Mouse (Mus musculus): ENCODE data around the gene Phex.

Phex gene

DNA sequence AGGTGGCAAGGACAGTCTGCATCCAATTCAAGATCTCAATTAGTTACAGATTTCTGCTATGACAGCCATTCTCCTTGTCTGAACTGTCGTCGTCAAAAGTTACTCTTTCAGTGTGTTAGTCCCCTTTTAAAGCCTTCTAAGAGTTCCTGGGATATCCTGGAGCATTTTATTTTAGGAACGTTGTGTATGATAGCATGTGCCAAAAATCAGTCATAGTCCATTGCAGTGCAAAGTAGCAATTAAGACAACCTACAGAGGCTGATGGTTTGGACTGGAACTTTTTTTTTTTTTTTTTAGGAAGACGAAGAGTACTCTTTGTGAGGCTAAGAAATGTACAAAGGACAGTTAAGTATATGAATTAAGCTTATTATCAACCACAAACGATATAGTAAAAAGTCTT, at the start of gene Phex:
Gene Phex, minus strand, starts transcription at position 101 of the 400 bp plus-strand sequence.
- DNase-seq (ENCODE audit: low read depth, low spot score) = no peak

DNA sequence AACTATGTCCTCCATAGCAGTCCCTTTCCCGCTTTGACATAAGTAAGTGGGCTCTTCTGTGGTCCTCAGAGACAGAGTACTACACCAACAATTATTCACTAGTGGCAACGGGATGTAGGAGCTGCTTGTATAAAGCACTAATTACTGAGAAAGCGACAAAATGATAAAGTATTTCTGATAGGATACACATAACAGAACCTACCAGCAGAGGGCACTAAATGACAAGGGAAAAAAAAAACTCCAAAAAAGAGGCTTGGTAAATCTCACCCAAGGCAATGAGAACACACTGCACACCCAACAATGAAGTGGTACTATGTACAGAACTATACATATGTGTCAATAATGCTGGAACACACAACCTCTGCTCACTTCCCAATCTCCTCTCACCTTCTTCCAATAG, 47.6 kb upstream of the Phex start:
- DNase-seq (ENCODE audit: low read depth, low spot score) = peak; percentile 21

DNA sequence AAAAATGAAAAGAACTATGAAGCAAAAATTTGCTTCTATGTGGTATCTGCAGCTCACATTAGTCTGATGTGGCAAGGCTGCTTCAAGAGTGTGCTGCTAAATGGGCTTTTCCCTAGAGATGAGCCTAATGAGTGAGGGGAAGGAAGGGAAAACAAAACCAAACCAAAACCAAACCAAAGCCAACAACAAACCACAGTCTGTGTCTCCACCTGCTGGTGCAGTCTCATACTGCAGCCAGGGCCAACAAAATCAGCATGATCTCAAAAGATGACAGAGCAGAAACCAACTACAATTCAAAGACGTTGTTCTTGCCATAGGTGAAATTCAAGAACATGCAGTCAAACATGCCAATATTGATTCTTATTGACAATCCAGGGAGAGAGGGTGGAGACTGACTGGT, 39.3 kb upstream of the Phex start:
- DNase-seq (ENCODE audit: low read depth, low spot score) = peak; percentile 45

DNA sequence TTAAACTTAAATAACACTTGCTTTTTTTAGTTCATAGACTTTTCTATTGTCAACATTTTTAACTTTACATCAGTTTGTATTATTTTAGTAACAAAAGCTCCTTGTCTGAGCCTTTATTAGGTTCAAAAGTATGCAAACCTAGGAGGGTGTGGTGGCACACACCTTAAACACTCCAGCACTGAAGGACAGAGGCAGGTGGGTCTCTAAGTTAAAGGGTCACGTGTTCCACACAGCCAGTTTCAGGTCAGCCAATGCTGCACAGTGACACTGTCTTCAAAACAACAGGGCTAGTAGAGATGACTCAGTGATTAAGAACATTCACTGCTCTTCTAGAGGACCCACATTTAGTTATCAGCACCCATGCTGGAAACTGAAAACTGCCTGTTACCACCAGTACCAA, 33.9 kb upstream of the Phex start:
- DNase-seq (ENCODE audit: low read depth, low spot score) = no peak

DNA sequence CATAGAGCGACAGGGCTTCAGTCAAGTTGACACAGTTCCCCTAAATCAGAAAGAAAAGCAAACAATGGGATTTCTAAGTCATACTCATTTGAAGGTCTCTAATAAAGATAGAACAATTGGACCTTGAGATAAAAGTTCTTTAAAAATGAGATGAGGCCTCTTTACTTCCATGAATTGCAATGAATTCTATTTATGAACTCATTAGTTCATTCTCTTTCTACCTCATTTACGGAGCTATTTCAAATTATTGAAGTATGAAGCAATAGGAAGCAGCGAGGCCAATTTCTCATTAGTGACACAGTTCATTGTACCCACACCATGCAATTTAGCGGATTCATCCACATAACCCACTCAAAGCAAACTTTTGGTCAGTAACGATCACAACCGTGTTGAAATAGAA, 32.3 kb upstream of the Phex start:
- DNase-seq (ENCODE audit: low read depth, low spot score) = no peak

DNA sequence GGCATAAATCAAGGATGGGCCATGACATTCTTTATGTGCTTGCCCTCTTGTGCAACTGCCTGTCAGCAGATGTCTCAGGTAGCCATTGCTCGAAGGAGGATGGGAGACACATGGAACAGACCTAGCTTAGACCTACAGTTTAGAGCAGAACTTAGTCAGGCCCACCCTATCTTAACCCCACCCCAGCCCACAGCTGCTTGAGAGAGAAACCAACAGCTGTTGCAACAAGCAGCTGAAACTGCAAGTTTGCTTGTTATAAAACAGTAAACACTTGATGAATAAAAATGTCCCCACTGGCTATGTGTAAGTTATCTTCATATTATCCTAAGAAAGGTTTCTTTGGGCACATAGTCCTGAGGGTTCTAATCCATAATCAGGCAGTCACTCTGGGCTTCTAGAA, 19.7 kb upstream of the Phex start:
- no peak for DNase-seq (ENCODE audit: low read depth, low spot score)

DNA sequence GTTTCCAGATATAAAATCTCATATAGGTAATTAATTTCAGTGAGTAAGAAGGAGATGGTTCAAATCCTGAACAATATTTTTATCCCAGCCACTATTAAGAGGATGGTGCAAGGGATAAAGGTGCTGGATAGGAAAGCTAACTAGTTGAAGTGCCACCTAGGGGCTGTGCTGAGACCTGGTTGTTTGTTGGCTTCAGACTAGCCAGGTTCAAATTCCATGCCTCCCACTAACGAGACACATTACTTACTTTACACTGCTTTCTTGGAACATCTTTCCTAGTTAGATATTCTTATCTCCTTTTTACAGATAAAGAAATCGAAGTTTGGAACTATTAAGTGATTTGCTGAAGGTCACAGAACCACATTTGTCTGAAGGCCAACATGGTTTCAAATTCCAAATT, 4.3 kb upstream of the Phex start:
- no peak for DNase-seq (ENCODE audit: low read depth, low spot score)

DNA sequence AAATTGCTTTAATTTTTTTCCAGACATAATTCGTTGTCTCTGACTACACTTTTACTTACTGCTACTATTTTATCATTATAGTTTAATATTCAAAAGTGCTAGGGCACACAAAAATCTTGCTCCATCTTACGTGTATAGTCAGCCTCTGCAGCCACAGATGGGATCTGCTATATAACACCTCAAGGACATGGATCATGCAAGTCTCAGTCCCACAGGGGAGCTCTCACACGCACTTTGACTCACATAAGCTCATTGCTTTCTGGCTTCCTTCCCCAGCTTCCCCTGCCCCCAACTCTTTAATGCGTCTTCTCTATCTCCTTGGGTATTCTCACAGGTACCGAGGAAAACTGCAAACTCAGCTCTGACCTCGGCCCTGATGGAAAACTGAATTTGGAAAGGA, 10.2 kb downstream of the Phex start:
- no peak for DNase-seq (ENCODE audit: low read depth, low spot score)

DNA sequence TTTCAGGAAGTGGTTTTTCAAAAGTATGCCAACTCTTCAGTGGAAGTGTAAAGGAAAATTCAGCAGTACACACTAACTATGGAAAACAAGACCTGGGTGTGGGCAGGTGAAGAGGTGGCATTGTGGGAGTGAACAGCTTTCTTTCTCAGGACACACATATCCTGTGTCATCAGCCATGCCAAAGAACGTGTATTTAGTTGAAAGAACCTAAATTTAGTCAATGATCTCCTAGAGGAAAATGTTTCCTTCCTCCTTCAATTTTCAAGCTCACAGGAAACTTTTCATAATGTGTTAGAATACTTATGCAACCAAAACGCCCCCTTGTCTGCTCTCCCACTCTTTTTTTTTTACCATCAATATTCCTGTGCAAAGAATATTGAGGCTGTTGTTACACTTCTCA, 23.9 kb downstream of the Phex start:
- DNase-seq (ENCODE audit: low read depth, low spot score) = no peak

DNA sequence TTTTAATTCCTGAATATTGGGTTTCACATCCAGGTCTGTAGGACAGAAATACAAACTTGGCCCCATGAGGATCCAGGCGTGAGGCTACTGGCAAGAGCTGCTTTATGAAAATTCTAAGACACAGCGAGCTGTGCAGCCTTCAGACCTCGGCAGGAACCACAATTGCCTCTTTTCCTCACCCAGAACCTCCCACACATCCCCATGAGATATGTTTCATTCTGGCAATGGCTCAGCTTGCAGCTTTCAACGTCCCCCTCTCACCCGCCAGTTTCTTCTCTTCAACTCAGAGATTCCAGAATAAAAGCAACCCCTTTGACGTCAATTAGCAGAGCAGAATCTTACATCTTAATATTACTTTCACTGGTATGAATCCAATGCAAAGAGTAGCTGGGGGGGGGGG, 25.0 kb downstream of the Phex start:
- no peak for DNase-seq (ENCODE audit: low read depth, low spot score)

DNA sequence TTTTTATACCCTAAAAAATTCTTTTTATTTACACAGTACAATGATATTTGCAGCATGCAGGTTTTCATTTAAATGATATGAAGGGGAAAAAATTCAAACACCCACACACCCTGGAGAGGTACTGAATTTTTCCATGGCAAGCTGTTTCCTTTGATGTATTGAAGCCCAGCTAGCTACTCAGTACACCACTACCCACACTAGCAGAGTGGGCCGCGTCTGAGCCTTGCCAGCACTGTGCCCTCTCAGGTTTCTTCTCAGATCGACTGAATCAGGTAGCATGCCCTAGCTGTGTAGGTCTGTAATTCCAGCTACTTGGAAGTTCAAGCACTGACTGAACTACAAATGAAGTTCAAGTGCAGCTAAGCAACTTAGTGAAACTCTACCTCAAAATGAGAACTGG, 26.7 kb downstream of the Phex start:
- DNase-seq (ENCODE audit: low read depth, low spot score) = peak; percentile 9

DNA sequence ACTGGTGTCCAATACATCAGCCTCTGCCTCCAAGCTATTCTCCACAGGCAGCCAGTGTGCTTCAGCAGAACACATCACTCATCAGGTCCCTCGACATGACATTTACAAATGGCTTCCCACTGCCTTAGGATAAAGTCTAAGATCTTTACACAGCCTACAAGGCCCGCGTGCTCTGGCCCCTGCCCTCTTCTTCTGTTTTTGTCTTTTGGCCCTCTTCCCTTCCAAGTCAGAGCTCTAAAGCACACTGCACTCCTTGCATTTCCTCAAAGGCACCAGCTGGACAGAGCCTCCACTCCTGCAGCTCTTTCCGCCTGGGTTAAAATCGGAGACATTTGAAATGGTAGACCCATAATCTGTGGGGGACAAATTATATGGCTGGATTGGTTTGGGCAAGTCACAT, 28.1 kb downstream of the Phex start:
- DNase-seq (ENCODE audit: low read depth, low spot score) = no peak

DNA sequence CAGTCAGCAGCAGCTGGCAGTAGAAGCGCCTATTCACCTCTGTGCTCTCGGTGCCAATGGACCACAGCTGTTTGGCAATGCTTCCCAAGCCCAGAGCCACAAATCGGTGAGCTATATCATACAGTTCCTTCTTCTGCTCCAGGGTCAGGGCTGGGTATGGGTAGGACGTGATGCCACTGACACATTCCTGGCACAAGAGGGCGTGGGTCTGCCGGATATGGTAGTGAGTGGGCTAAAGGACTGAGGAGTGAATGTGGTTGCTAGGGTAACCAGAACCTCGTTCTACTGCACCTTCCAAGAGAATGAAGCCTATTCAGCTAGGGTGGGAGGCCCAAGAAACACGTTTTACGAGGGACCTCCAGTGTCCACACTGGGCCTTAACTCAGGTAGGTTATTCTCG, 36.3 kb downstream of the Phex start:
- DNase-seq (ENCODE audit: low read depth, low spot score) = no peak

DNA sequence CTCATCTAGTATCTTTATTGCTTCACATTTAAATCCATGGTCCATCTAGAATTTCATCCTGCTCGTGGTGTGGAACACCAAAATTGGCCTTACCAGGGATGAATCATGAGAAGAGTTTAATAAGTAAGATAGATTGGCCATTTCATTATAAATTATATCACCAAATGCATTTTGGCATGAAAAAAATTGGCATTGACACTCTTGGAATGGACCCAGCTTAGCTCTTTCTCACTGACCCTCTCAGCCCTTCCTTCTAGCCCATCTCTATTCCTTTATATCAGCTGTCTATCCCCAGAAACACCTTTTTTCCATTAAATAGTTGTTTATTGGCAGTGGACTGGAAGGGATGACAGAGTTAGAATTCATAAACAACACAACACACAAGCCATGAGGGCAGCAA, 37.7 kb downstream of the Phex start:
- no peak for DNase-seq (ENCODE audit: low read depth, low spot score)

DNA sequence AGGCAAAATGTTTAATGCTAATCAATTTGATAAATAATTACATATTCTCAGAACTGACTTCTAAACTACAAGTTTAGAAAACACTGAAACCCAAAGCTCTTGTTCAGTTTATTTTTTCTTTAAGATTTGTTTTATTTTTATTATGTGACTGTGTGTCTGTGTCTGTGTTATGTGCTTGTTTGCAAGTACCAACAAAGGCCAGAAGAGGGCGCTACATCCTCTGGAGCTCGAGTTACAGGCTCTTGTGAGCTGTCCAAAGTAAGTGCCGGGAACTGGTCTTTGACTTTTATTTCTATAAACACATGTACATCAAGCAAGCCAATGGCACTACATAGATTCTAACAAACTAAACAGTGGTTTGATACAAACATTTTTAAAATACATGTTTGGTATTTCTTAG, 41.2 kb downstream of the Phex start:
- no peak for DNase-seq (ENCODE audit: low read depth, low spot score)

DNA sequence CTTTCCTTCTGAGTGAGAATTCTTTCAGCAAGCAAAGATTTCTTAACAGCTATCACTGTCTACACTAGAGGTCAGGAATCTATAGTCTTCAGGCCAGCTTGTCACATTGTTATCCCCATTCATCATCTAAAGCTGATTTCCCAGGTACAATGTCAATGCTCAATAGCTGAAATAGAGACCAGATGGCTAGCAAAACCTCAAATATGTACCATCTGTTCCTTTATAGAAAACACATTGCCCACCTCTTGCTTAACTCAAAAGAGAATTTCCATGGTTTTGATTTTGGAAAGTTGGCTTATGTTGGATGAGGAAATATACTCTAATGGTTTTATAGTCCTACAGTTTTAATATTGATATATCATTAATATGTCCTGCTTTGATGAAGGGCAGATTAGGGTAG, 45.9 kb downstream of the Phex start:
- DNase-seq (ENCODE audit: low read depth, low spot score) = no peak

DNA sequence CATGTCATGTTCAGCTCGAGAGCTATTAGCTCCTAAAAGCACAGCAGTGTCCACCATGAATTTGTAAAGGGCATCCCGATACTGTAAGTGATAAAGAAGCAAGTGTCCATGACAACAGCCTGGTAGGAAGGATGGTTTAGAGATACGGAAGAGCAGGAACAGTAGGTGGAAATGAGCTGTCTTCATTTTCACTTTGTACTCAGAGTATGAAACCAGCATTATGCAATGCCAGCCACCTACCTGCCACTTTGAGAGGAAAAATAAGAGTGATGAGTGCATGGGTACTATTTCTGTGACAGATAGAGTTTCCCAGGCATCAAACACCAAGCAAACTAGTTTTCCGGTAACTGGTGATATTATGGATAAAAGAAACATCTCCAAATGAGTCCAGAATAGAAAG, 59.6 kb downstream of the Phex start:
- no peak for DNase-seq (ENCODE audit: low read depth, low spot score)

DNA sequence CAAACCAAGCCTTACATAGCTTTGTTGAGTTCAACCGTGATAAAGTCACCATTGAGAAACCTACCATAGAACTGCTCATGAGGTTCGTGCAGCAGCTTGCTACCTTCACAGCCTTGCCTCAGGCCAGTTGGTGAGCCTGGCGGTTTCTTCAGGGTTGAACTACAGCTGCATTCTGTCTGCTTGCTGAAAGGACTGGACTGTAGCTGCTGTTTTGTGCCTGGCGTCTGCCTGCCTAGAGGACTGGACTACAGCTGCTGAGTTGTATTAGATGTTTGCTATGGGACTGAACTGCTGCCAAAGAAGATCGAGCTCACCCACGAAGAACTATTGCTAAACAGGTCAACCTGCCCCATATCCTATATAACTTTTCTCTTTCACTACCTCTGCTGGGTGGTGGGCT, 68.9 kb downstream of the Phex start:
- DNase-seq (ENCODE audit: low read depth, low spot score) = no peak

DNA sequence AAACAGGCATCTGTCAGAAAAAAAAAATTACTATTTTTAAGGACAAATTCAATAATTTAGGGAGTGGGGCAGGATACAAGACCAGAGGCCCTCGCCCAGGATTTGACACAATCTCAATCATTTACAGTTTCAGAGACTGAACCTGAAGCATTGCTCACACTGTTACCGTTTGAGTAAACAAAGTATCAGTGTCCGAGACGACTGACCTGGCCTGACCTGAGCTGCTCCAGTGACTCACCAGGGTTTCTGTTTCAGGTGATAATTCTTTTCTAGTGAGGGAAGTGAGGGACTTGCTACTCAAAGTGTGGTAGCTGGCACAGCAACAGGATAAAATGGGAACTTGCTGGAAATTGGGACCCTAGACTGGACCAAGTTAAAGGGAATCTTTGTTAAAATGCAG, 80.4 kb downstream of the Phex start:
- no peak for DNase-seq (ENCODE audit: low read depth, low spot score)

DNA sequence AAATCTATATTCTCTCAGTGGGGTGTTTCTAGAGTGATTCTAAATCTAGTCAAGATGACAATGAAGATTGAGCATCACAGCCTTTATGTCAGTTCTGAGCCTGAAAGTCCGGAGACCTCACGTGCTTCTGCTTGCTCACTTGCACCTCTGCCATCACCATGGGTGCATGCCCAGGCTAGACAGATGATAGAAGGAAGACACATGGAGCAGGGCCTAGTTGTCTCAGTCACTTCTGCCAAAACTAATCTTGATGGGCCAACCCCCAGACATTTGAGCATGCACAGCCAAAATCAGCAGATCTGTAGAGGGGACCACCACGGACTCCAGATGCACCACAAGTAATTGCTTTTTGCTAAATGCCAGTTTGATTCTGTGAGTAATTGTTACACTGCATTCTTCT, 85.3 kb downstream of the Phex start:
- DNase-seq (ENCODE audit: low read depth, low spot score) = no peak

DNA sequence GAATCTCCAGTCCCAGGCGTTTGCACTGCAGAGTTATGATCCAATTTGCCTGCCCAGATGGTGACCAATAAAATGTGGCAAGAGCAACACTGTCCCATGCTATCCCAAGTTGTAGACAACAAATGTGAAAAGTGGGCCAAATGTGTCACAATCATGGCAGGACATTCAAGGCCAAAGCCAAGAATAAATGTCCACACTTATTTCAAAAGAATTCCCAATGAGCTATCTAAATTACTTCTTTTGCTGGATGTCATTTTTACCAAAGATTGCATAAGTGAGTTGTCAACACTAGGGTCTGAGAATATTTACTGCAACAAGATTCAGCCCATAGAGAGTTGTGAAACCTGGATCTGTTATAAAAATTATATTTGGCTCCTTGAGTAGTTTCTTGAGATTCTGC, 86.7 kb downstream of the Phex start:
- no peak for DNase-seq (ENCODE audit: low read depth, low spot score)

DNA sequence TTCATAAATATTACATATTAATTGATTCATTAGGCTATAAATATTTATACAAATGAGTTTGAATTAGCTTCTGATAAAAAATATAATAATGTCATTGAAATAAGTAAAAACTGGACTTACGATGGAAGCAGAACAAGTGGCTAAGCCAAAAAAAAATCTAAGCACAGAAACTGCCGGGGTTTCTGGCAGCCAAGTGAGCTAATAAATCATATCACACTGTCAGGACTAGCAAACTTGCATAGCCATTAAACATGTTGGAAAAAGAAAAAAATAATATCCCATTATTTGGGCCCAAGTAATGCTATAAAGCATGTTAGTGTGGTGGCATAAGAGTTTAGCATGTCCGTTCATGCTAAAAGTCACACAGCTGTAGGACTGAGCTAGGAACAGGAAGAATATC, 87.4 kb downstream of the Phex start:
- no peak for DNase-seq (ENCODE audit: low read depth, low spot score)

DNA sequence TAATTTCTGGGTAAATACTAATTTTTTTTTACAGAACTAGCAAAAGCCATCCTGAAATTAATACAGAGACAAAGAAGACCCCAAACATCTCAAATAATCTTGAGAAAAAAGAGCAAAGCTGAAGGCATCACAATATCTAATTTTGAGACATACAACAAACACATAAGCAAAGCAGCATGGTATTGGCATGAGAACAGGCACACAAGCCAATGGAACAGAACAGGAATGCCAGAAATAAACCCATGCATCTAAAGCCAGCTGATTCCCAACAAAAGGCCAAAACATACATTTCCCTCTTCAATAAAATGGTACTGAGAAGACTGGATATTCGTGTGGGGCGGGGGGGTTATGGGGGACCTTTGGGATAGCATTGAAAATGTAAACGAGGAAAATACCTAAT, 90.7 kb downstream of the Phex start:
- DNase-seq (ENCODE audit: low read depth, low spot score) = no peak

DNA sequence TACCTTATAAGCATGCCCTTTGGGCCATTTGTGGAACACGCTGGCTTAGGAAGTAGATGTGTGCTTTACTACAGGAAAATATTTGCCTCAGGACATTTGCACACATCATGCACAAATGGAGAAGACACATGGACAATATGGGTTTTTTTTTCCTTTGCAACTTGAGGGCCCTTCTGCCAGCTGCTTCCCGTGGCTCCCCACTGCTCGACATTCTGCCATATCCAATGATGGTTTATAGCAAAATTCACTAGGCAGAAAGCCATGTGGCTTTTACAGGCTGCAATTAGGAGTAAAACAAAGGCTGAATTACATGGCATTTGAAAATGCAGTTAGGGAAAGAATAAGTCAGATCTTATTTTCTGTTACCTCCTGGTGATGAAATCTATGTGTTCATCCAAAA, 104.8 kb downstream of the Phex start:
- no peak for DNase-seq (ENCODE audit: low read depth, low spot score)

DNA sequence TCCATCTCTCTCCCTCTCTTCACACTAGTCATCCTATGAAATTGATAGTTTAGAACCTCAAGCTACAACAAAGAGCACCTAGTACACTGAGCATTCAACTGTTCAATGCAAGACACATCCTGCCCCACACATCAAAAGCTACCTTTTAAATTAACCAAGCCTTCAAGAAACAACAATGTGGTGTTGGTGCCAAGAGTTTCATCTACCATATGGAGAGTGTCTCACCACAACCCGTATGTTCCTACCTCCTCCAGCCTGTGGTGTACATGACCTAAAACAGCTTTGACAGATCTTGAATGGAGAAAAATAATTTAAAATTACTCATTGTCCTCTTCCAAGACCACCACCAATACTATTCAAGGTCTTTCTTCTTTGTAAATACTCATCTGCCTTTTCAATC, 106.9 kb downstream of the Phex start:
- no peak for DNase-seq (ENCODE audit: low read depth, low spot score)
